ENCODE assay signal across 10 mouse cellular contexts in genomic region chr7:19495521-19496213, GRCm38 (mm10). TPM values are rescaled to one million over a fixed set of nuclear protein-coding genes. Genes with fewer than 3 reads are reported as not detected.
DNase-seq lines count a peak whose midpoint lies in the region; ATAC-seq and TF ChIP-seq lines count a peak whose summit lies in the region.
"Had no signal": no experiment of that assay in that cellular context is flagged by ENCODE, and none has a peak within 500 bp of the region (broad histone marks: within the 10 kb centered on the region; RNA-seq: fewer than 3 reads in every experiment).

No protein-coding gene starts in this region.

- ATAC-seq in liver, embryonic 11.5 days (replicated peaks; ENCODE audit: low FRiP score) = peak; percentile 51; the same call in 1 of the 2 replicates
- ATAC-seq in liver, postnatal 0 days = no peak; the same call in 1 of the 2 replicates

- H3K9me3 ChIP-seq in liver, embryonic 11.5 days (ENCODE audit: control insufficient read depth, low read length) = no peaks in the 10 kb centered on the region
- no peaks in the 10 kb centered on the region for H3K9me3 ChIP-seq in liver, postnatal 0 days (ENCODE audit: low read length)
- H3K9me3 ChIP-seq: neural tube, embryonic 13.5 days had no signal

- no peak overlapping the region for H3K27ac ChIP-seq in liver, embryonic 11.5 days (ENCODE audit: low read depth, low read length)
- no peak overlapping the region for H3K27ac ChIP-seq in liver, postnatal 0 days (ENCODE audit: low read depth)
- H3K27ac ChIP-seq in small intestine, adult 2 months (ENCODE audit: insufficient read depth, low read depth, low read length) = 0 out of 2 replicates have a peak overlapping the region, but pooled peaks have one; percentile 35
- H3K27ac ChIP-seq: heart, adult 2 months; neural tube, embryonic 13.5 days had no signal

- no peak for TF ChIP-seq POLR2A in small intestine, adult 2 months (IDR thresholded peaks at IDR 0.05; ENCODE audit: low read depth, low read length)

- DNase-seq in liver, embryonic 11.5 days (ENCODE audit: low spot score) = no peak
- no peak for DNase-seq in liver, postnatal 0 days
- peak; percentile 56 for DNase-seq in embryo, embryonic 10 days (ENCODE audit: low spot score)
- peak; percentile 88 for DNase-seq in kidney, postnatal 14 days
- no peak for DNase-seq in right cerebral cortex, adult 2 months (ENCODE audit: low spot score in 2 of 2)
- no peak for DNase-seq in cerebellum, adult 8-10 months

- no peak for TF ChIP-seq EP300 in liver, postnatal 0 days (IDR thresholded peaks at IDR 0.05; ENCODE audit: low read depth)

- H3K4me3 ChIP-seq in liver, embryonic 11.5 days (ENCODE audit: low read depth, low read length) = no peak overlapping the region
- no peak overlapping the region for H3K4me3 ChIP-seq in liver, postnatal 0 days (ENCODE audit: low read depth, low read length)
- H3K4me3 ChIP-seq in small intestine, adult 2 months (ENCODE audit: low read depth, low read length) = no peak overlapping the region
- H3K4me3 ChIP-seq: erythroblast, embryonic 14.5 days; heart, adult 2 months; neural tube, embryonic 13.5 days had no signal

- H3K36me3 ChIP-seq in liver, embryonic 11.5 days (ENCODE audit: control insufficient read depth, insufficient read depth, low read length) = no peaks in the 10 kb centered on the region
- H3K36me3 ChIP-seq in liver, postnatal 0 days (replicated peaks; ENCODE audit: insufficient read depth, low read length) = no peaks in the 10 kb centered on the region
- no peaks in the 10 kb centered on the region for H3K36me3 ChIP-seq in small intestine, adult 2 months (ENCODE audit: control insufficient read depth, insufficient read depth, low read length)
- H3K36me3 ChIP-seq: neural tube, embryonic 13.5 days had no signal

- no peak overlapping the region for H3K4me2 ChIP-seq in liver, embryonic 11.5 days
- H3K4me2 ChIP-seq in liver, postnatal 0 days (ENCODE audit: low read depth, low read length) = no peak overlapping the region
- H3K4me2 ChIP-seq: neural tube, embryonic 13.5 days had no signal

- 54% methylated on average over 20 of the region's 20 CpGs for whole genome bisulfite sequencing in liver, embryonic 11.5 days
- 64% methylated on average over 20 of the region's 20 CpGs for WGBS in liver, postnatal 0 days (ENCODE audit: insufficient replicate concordance)
- 49% methylated on average over 20 of the region's 20 CpGs for WGBS in small intestine, adult 2 months

- no peak for TF ChIP-seq CTCF in liver, postnatal 0 days (IDR thresholded peaks at IDR 0.05; ENCODE audit: low read depth)
- TF ChIP-seq CTCF in small intestine, adult 2 months (IDR thresholded peaks at IDR 0.05; ENCODE audit: extremely low read depth, insufficient read length, insufficient replicate concordance, low read depth, low read length) = no peak

- H3K4me1 ChIP-seq in liver, embryonic 11.5 days (replicated peaks; ENCODE audit: control insufficient read depth, insufficient read depth, low read length) = peaks cover 8% of the 10 kb centered on the region
- H3K4me1 ChIP-seq in liver, postnatal 0 days (ENCODE audit: insufficient read depth) = peaks cover 19% of the 10 kb centered on the region
- H3K4me1 ChIP-seq in small intestine, adult 2 months (ENCODE audit: control insufficient read depth, insufficient read depth, insufficient read length, low read length) = peaks cover 10% of the 10 kb centered on the region

- no peak overlapping the region for H3K9ac ChIP-seq in liver, embryonic 11.5 days (ENCODE audit: low read depth, low read length)
- no peak overlapping the region for H3K9ac ChIP-seq in liver, postnatal 0 days (replicated peaks)
- H3K9ac ChIP-seq: neural tube, embryonic 13.5 days had no signal

- peaks cover 8% of the 10 kb centered on the region; the same call in 1 of the 2 replicates for H3K27me3 ChIP-seq in liver, embryonic 11.5 days (replicated peaks; ENCODE audit: control insufficient read depth, insufficient read depth, low read length)
- peaks cover 9% of the 10 kb centered on the region; the same call in 1 of the 2 replicates for H3K27me3 ChIP-seq in liver, postnatal 0 days (ENCODE audit: insufficient read depth, low read length)
- 0 out of 2 replicates have a peak, but pooled peaks cover 5% of the 10 kb centered on the region for H3K27me3 ChIP-seq in small intestine, adult 2 months (ENCODE audit: control insufficient read depth, insufficient read depth, low read length)

RNA-seq across cellular contexts. Expression of gene Bloc1s3, which starts 12.5 kb away (rescaled TPM):
- 2.0 and 2.1 TPM in 2 replicates for polyA plus RNA-seq in liver, embryonic 11.5 days (2014; fragmentation: Nextera tagmentation; extraction: Ambion mirVana)
- polyA plus RNA-seq in liver, postnatal 0 days (2015; fragmentation: Nextera tagmentation; extraction: Ambion mirVana) = 0.94 and 1.1 TPM in 2 replicates
- polyA plus RNA-seq in small intestine, adult 2 months (2012; rRNA removed) = 11.9 and 24.9 TPM in 2 replicates

RNA-seq across cellular contexts. Expression of gene Trappc6a, which starts 12.5 kb away (rescaled TPM):
- polyA plus RNA-seq in liver, embryonic 11.5 days (2014; fragmentation: Nextera tagmentation; extraction: Ambion mirVana) = 97.4 and 108 TPM in 2 replicates
- 51.6 and 52.5 TPM in 2 replicates for polyA plus RNA-seq in liver, postnatal 0 days (2015; fragmentation: Nextera tagmentation; extraction: Ambion mirVana)
- 56.3 and 120 TPM in 2 replicates for polyA plus RNA-seq in small intestine, adult 2 months (2012; rRNA removed)

RNA-seq across cellular contexts. Expression of gene Nkpd1, which starts 22.0 kb away (rescaled TPM):
- not detected in 2 replicates for polyA plus RNA-seq in liver, embryonic 11.5 days (2014; fragmentation: Nextera tagmentation; extraction: Ambion mirVana)
- not detected in 2 replicates for polyA plus RNA-seq in liver, postnatal 0 days (2015; fragmentation: Nextera tagmentation; extraction: Ambion mirVana)
- polyA plus RNA-seq in small intestine, adult 2 months (2012; rRNA removed) = 0.23 and 0.43 TPM in 2 replicates

RNA-seq across cellular contexts. Expression of gene Exoc3l2, which starts 32.5 kb away (rescaled TPM):
- polyA plus RNA-seq in liver, embryonic 11.5 days (2014; fragmentation: Nextera tagmentation; extraction: Ambion mirVana) = 4.3 and 5.6 TPM in 2 replicates
- 1.1 and 1.7 TPM in 2 replicates for polyA plus RNA-seq in liver, postnatal 0 days (2015; fragmentation: Nextera tagmentation; extraction: Ambion mirVana)
- 6.5 and 12.0 TPM in 2 replicates for polyA plus RNA-seq in small intestine, adult 2 months (2012; rRNA removed)

RNA-seq across cellular contexts. Expression of gene Mark4, which starts 37.0 kb away (rescaled TPM):
- polyA plus RNA-seq in liver, embryonic 11.5 days (2014; fragmentation: Nextera tagmentation; extraction: Ambion mirVana) = 6.7 and 7.7 TPM in 2 replicates
- polyA plus RNA-seq in liver, postnatal 0 days (2015; fragmentation: Nextera tagmentation; extraction: Ambion mirVana) = 1.8 and 2.0 TPM in 2 replicates
- 11.6 and 27.4 TPM in 2 replicates for polyA plus RNA-seq in small intestine, adult 2 months (2012; rRNA removed)

Comparison
In these comparisons a context has a peak if more than half of its experiments do, and no peak if none do; other contexts are left out.
1. DNase-seq: peak in embryo, embryonic 10 days (single experiment) and kidney, postnatal 14 days (single experiment); none in liver, embryonic 11.5 days (single experiment), liver, postnatal 0 days (single experiment), right cerebral cortex, adult 2 months (0 of 2) and cerebellum, adult 8-10 months (single experiment).